In genomic region chr5:124218986-124219385, GRCm38 (mm10) we compare ENCODE assay signal across 18 mouse cellular contexts. TPM values are rescaled to one million over a fixed set of nuclear protein-coding genes. Genes with fewer than 3 reads are reported as not detected.
DNase-seq lines count a peak whose midpoint lies in the region; ATAC-seq and TF ChIP-seq lines count a peak whose summit lies in the region.
"Had no signal": no experiment of that assay in that cellular context is flagged by ENCODE, and none has a peak within 500 bp of the region (broad histone marks: within the 10 kb centered on the region; RNA-seq: fewer than 3 reads in every experiment).

No protein-coding gene starts in this region.

- no peaks in the 10 kb centered on the region for H3K79me2 ChIP-seq in CH12.LX (replicated peaks; ENCODE audit: control insufficient read depth, extremely low read depth, insufficient read depth, poor library complexity, severe bottlenecking)

- no peak overlapping the region for H3K4me3 ChIP-seq in heart, embryonic 13.5 days
- H3K4me3 ChIP-seq in CH12.LX (replicated peaks in 1 of 3; ENCODE audit: low read depth in 2 of 3, low read length in 2 of 3, poor library complexity in 1 of 3), result no peak overlapping the region
- no peak overlapping the region for H3K4me3 ChIP-seq in lung, embryonic 16.5 days (ENCODE audit: low read length)
- H3K4me3 ChIP-seq: embryonic facial prominence, embryonic 12.5 days; limb, embryonic 15.5 days; lung, embryonic 15.5 days; stomach, embryonic 15.5 days had no signal

- no peak for TF ChIP-seq POLR2A in CH12.LX (IDR thresholded peaks at IDR 0.05; ENCODE audit: low read depth, low read length)

- peak overlapping the region; percentile 62 for H3K9ac ChIP-seq in heart, embryonic 13.5 days
- H3K9ac ChIP-seq in CH12.LX (ENCODE audit: insufficient read depth, low read depth), result no peak overlapping the region
- H3K9ac ChIP-seq in lung, embryonic 16.5 days (ENCODE audit: low read length), result no peak overlapping the region
- H3K9ac ChIP-seq: embryonic facial prominence, embryonic 12.5 days; limb, embryonic 15.5 days; lung, embryonic 15.5 days; stomach, embryonic 15.5 days had no signal

- 36% methylated on average over 7 of the region's 7 CpGs for whole genome bisulfite sequencing in heart, embryonic 13.5 days
- WGBS in lung, embryonic 16.5 days, result 14% methylated on average over 7 of the region's 7 CpGs

- peak overlapping the region; percentile 84 for H3K27ac ChIP-seq in heart, embryonic 13.5 days (replicated peaks)
- no peak overlapping the region for H3K27ac ChIP-seq in CH12.LX (ENCODE audit: insufficient read depth, low read depth)
- peak overlapping the region; percentile 41; the same call in 1 of the 2 replicates for H3K27ac ChIP-seq in lung, embryonic 16.5 days (ENCODE audit: low read length)
- H3K27ac ChIP-seq: embryonic facial prominence, embryonic 12.5 days; limb, embryonic 15.5 days; lung, embryonic 15.5 days; stomach, embryonic 15.5 days had no signal

- peaks cover 99% of the 10 kb centered on the region for H3K4me1 ChIP-seq in heart, embryonic 13.5 days
- H3K4me1 ChIP-seq in CH12.LX (ENCODE audit: control insufficient read depth in 1 of 2, insufficient read depth in 2 of 2), result peaks cover 36 to 66% of the 10 kb centered on the region in 2 experiments
- H3K4me1 ChIP-seq in lung, embryonic 16.5 days (replicated peaks; ENCODE audit: control insufficient read depth, insufficient read depth, low read length), result peaks cover 43% of the 10 kb centered on the region

- peaks cover 18% of the 10 kb centered on the region for H3K36me3 ChIP-seq in heart, embryonic 13.5 days
- H3K36me3 ChIP-seq in CH12.LX (replicated peaks in 1 of 2; ENCODE audit: control insufficient read depth in 1 of 2, insufficient read depth in 1 of 2, low read length in 1 of 2), result peaks cover 0 to 22% of the 10 kb centered on the region in 2 experiments
- no peaks in the 10 kb centered on the region for H3K36me3 ChIP-seq in lung, embryonic 16.5 days (ENCODE audit: control insufficient read depth, insufficient read depth, low read length)
- H3K36me3 ChIP-seq: embryonic facial prominence, embryonic 12.5 days; lung, embryonic 15.5 days; stomach, embryonic 15.5 days had no signal

- H3K9me3 ChIP-seq in heart, embryonic 13.5 days, result no peaks in the 10 kb centered on the region
- no peaks in the 10 kb centered on the region for H3K9me3 ChIP-seq in CH12.LX (replicated peaks; ENCODE audit: low read length)
- no peaks in the 10 kb centered on the region for H3K9me3 ChIP-seq in lung, embryonic 16.5 days (ENCODE audit: control insufficient read depth, low read length)
- H3K9me3 ChIP-seq: embryonic facial prominence, embryonic 12.5 days; limb, embryonic 15.5 days; lung, embryonic 15.5 days; stomach, embryonic 15.5 days had no signal

- TF ChIP-seq RAD21 in CH12.LX (IDR thresholded peaks at IDR 0.05; ENCODE audit: low read depth, low read length), result no peak

- dilution Hi-C loops in CH12.LX (cut with MboI; ENCODE audit: extremely low pct_ligation_motif_present, extremely low pct_unique_long_range_greater_than_20kb, low sequenced_read_pairs), result no loop called here

- no peaks in the 10 kb centered on the region for H3K27me3 ChIP-seq in heart, embryonic 13.5 days (replicated peaks)
- H3K27me3 ChIP-seq in CH12.LX (replicated peaks), result no peaks in the 10 kb centered on the region
- no peaks in the 10 kb centered on the region for H3K27me3 ChIP-seq in lung, embryonic 16.5 days (ENCODE audit: control insufficient read depth, insufficient read depth, low read depth, low read length)
- H3K27me3 ChIP-seq: embryonic facial prominence, embryonic 12.5 days; limb, embryonic 15.5 days; lung, embryonic 15.5 days; stomach, embryonic 15.5 days had no signal

- no peak for TF ChIP-seq CTCF in CH12.LX (conservative IDR thresholded peaks at IDR 0.05 in 1 of 2, IDR thresholded peaks at IDR 0.05 in 1 of 2; ENCODE audit: low read depth in 2 of 2, low read length in 2 of 2)

- H3K4me2 ChIP-seq in heart, embryonic 13.5 days, result peak overlapping the region; percentile 47
- 0 out of 2 replicates have a peak overlapping the region, but pooled peaks have one; percentile 19 for H3K4me2 ChIP-seq in CH12.LX (ENCODE audit: insufficient read depth, low read depth, poor library complexity, severe bottlenecking)
- H3K4me2 ChIP-seq in lung, embryonic 16.5 days (ENCODE audit: low read depth, low read length), result no peak overlapping the region
- H3K4me2 ChIP-seq: embryonic facial prominence, embryonic 12.5 days; limb, embryonic 15.5 days; lung, embryonic 15.5 days; midbrain, embryonic 11.5 days; stomach, embryonic 15.5 days had no signal

- intact Hi-C loops in heart, postnatal 25 days (cut with DNase I), result no loop called here

- no peak for DNase-seq in heart, postnatal 25 days (ENCODE audit: low spot score)
- DNase-seq in A20 (ENCODE audit: low read depth, low spot score) (peak; percentile 39), CH12.LX (ENCODE audit: extremely low read depth) (peak; percentile 18)
- DNase-seq in kidney, postnatal 10 days, result no peak
- no peak for DNase-seq in right cerebral cortex, postnatal 4 days
- DNase-seq: adrenal gland, postnatal 36 days; cerebellum, adult 11 months; cerebellum, postnatal 25 days; kidney, adult 9 months; retina, postnatal 1 day had no signal

- ATAC-seq in heart, embryonic 13.5 days (ENCODE audit: extremely low read depth, insufficient number of reproducible peaks, low FRiP score, low TSS enrichment), result no peak
- peak; percentile 34; the same call in 1 of the 2 replicates for ATAC-seq in lung, embryonic 16.5 days (ENCODE audit: low read depth)
- ATAC-seq: inflammation-experienced regulatory T-cells, adult 6 months had no signal

- no peak for TF ChIP-seq EP300 in CH12.LX (IDR thresholded peaks at IDR 0.05; ENCODE audit: low read length)

- in situ Hi-C loops in CH12.LX (cut with MboI; ENCODE audit: low pct_ligation_motif_present, low pct_unique_long_range_greater_than_20kb, low sequenced_read_pairs), result no loop called here

TF ChIP-seq in CH12.LX, 34 proteins besides CTCF, POLR2A, EP300 and RAD21:
- no peak for TF ChIP-seq USF2 (conservative IDR thresholded peaks at IDR 0.05; ENCODE audit: low read depth, low read length)
- no peak for TF ChIP-seq ZNF384 (IDR thresholded peaks at IDR 0.05; ENCODE audit: low read depth, low read length)
- no peak for TF ChIP-seq ZKSCAN1 (IDR thresholded peaks at IDR 0.05; ENCODE audit: borderline replicate concordance, low read depth, low read length)
- no peak for TF ChIP-seq E2F4 (IDR thresholded peaks at IDR 0.05; ENCODE audit: insufficient replicate concordance, low read depth, low read length)
- TF ChIP-seq IRF4 (IDR thresholded peaks at IDR 0.05; ENCODE audit: low read depth, low read length), result no peak
- TF ChIP-seq MAFK (IDR thresholded peaks at IDR 0.05; ENCODE audit: insufficient replicate concordance, low read length), result no peak
- no peak for TF ChIP-seq ZC3H11A (IDR thresholded peaks at IDR 0.05; ENCODE audit: low read depth, low read length)
- TF ChIP-seq BHLHE40 (IDR thresholded peaks at IDR 0.05; ENCODE audit: low read depth, low read length), result no peak
- no peak for TF ChIP-seq POLR2AphosphoS2 (IDR thresholded peaks at IDR 0.05; ENCODE audit: low read depth, low read length)

RNA-seq across cellular contexts. Expression of gene Pitpnm2, which starts 30.6 kb away (rescaled TPM):
- polyA plus RNA-seq in heart, embryonic 13.5 days (2015; fragmentation: Nextera tagmentation; extraction: Ambion mirVana), result 5.1 and 6.6 TPM in 2 replicates
- total RNA-seq in heart, postnatal 25 days (2021), result 10 to 100 TPM; 42.5 to 50.9 TPM
- total RNA-seq in CH12.LX (2012; rRNA removed) (5.0 and 5.3 TPM in 2 replicates), CH12.LX (2014; rRNA removed) (1.0 and 1.7 TPM in 2 replicates)
- polyA plus RNA-seq in CH12.LX (2012; ENCODE audit: insufficient read length, low read depth), result 8.0 and 11.9 TPM in 2 replicates
- polyA plus RNA-seq in lung, embryonic 16.5 days (2015; fragmentation: Nextera tagmentation; extraction: Ambion mirVana), result 6.6 and 9.2 TPM in 2 replicates

Comparison
In these comparisons a context has a peak if more than half of its experiments do, and no peak if none do; other contexts are left out.
1. DNase-seq: peak in A20 (single experiment) and CH12.LX (single experiment); none in heart, postnatal 25 days (single experiment), kidney, postnatal 10 days (single experiment) and right cerebral cortex, postnatal 4 days (single experiment).